Mouse (Mus musculus): ENCODE data around the gene Klhl29. TPM values are rescaled to one million over a fixed set of nuclear protein-coding genes. Genes with fewer than 3 reads are reported as not detected.
"Not testable (repeated sequence)": the region's sequence is repeated elsewhere in the genome, so short reads cannot be mapped to it uniquely, and the experiment has no call there.

The Klhl29 gene
- polyA plus RNA-seq, 1 experiment from 2014 or later = 9.5 TPM

DNA sequence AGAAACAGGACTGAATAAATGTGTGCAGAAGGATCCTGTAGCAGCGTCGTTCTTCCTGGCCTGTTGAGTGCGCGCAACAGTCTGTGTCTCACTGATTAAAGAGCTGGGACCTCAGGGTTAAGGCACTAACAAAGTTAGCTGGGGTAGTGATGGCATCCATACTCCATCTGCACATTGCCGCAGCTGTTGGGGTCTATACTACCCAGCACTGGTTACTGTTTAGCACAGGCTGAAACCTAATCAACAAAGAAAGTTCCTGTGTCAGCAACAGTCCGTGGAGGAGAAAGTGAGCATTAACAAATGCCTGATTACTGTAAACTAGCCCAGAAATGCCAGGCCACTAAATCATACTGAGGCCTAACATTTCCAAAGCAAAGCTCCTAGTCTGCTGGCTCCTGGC, 30.4 kb downstream of the Klhl29 start:
- Histone ChIP-seq H3K4me3 (replicated peaks; ENCODE audit: low read depth, low read length) (no peak overlapping the region), H3K4me2 (ENCODE audit: low read length) (no peak overlapping the region), H3K36me3 (ENCODE audit: control insufficient read depth, insufficient read depth, low read length) (no peaks in the 10 kb centered on the region), H3K4me1 (ENCODE audit: control insufficient read depth, insufficient read depth, low read length) (no peaks in the 10 kb centered on the region), H3K27me3 (ENCODE audit: control insufficient read depth, insufficient read depth, low read length) (no peaks in the 10 kb centered on the region), H3K9ac (replicated peaks; ENCODE audit: low read length) (no peak overlapping the region), H3K9me3 (ENCODE audit: control insufficient read depth, low read length) (no peaks in the 10 kb centered on the region), H3K27ac (replicated peaks; ENCODE audit: low read depth, low read length) (no peak overlapping the region)
- no peak for DNase-seq
- WGBS = 94% methylated on average over 6 of the region's 6 CpGs
- ATAC-seq (ENCODE audit: low FRiP score, low TSS enrichment) = no peak

DNA sequence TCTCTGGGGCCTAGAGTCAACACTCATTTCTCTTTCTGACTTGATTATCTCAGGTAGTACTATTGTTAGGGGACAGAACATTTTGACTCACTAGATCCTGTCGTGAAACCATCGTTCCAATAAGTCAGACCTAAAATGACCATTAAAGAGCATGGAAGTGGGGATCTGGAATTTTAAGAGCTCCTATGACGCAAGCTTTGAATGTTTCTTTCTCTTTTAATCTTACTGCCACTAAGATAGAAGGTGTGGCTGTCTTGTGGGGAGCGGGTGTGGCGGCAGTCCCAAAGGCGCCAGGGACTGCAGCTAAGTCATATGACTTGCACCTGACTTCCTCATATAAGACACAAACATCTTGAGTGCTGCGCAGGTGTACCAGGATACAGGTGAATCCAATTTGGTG, 31.0 kb downstream of the Klhl29 start:
- not testable (repeated sequence) for H3K27me3 ChIP-seq (ENCODE audit: control insufficient read depth, insufficient read depth, low read length); H3K4me2 ChIP-seq (ENCODE audit: low read length); H3K36me3 ChIP-seq (ENCODE audit: control insufficient read depth, insufficient read depth, low read length); H3K27ac ChIP-seq (replicated peaks; ENCODE audit: low read depth, low read length); H3K9ac ChIP-seq (replicated peaks; ENCODE audit: low read length); H3K4me3 ChIP-seq (replicated peaks; ENCODE audit: low read depth, low read length); H3K9me3 ChIP-seq (ENCODE audit: control insufficient read depth, low read length); ATAC-seq (ENCODE audit: low FRiP score, low TSS enrichment); DNase-seq; H3K4me1 ChIP-seq (ENCODE audit: control insufficient read depth, insufficient read depth, low read length)
- WGBS = 99% methylated on average over 6 of the region's 7 CpGs

DNA sequence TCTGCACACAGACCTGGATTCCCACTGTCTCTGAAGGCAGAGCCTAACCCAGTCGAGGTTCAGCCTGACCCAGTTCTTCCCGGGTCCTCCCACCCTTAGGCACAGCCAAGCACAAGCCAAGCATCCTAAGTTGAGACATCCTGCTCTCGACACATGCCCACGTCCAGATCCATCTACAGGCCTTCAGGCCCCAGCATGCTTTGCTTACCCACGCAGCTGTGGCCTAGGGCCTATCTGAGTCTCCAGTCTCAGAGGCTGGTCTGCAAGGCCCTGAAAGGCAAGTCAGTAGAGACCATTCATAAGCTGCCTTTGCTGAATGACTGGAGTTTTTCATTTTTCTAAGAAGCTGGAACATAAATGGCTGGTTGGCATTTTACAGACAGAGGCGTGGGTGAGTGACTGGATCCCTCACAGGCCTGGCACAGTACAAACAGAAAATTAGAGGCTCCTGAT, 35.3 kb downstream of the Klhl29 start:
- H3K4me1 ChIP-seq (ENCODE audit: control insufficient read depth, insufficient read depth, low read length) = peaks cover 10% of the 10 kb centered on the region
- DNase-seq (no peak), ATAC-seq (ENCODE audit: low FRiP score, low TSS enrichment) (no peak)
- H3K36me3 ChIP-seq (ENCODE audit: control insufficient read depth, insufficient read depth, low read length) = no peaks in the 10 kb centered on the region; the same call in 1 of the 2 replicates
- no peak overlapping the region for H3K9ac ChIP-seq (replicated peaks; ENCODE audit: low read length)
- no peak overlapping the region for H3K4me3 ChIP-seq (replicated peaks; ENCODE audit: low read depth, low read length)
- no peak overlapping the region for H3K27ac ChIP-seq (replicated peaks; ENCODE audit: low read depth, low read length)
- no peaks in the 10 kb centered on the region for H3K9me3 ChIP-seq (ENCODE audit: control insufficient read depth, low read length)
- WGBS = 92% methylated on average over 6 of the region's 6 CpGs
- no peak overlapping the region for H3K4me2 ChIP-seq (ENCODE audit: low read length)
- no peaks in the 10 kb centered on the region for H3K27me3 ChIP-seq (ENCODE audit: control insufficient read depth, insufficient read depth, low read length)

DNA sequence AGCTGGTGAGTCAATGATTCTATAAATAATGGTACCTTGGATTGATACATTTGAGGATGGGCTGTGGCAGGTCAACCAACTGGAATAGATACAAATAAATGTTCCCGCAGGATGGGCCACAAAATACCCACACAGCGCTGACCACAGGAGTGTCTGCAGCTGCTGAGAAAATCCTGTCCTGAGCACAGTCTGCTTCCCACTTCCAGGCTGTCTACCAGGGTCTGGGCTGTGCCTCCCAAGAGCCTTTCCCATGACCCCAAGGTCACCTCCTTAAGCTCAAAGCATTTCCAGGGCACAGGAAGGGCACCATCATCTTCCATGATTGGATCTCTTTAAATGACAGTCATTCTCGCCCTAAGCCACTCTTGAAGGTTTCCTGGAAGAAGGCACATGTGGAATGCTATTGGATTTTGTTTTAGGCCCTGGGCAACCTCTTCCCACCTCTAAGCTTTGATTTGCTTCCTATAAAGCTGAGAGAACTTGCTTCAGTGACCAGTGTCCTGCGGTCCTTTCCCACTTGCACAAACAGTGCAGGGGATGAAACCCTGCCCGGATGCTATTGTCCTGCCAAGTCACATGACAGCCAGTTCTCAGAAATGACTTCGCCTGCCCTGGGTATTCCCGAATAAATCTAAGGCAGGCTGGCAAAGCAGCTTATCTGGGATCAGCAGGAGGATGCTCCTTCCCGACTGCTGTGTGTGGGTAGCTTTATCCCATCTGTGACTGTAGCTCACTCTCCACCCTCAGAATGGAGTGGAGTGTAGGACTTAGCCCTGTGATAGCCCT, 38.4 kb downstream of the Klhl29 start:
- Histone ChIP-seq H3K9ac (replicated peaks; ENCODE audit: low read length) (no peak overlapping the region; the same call in 1 of the 2 replicates), H3K27me3 (ENCODE audit: control insufficient read depth, insufficient read depth, low read length) (no peaks in the 10 kb centered on the region), H3K27ac (replicated peaks; ENCODE audit: low read depth, low read length) (0 out of 2 replicates have a peak overlapping the region, but pooled peaks have one; percentile 0), H3K4me3 (replicated peaks; ENCODE audit: low read depth, low read length) (no peak overlapping the region), H3K9me3 (ENCODE audit: control insufficient read depth, low read length) (no peaks in the 10 kb centered on the region), H3K4me1 (ENCODE audit: control insufficient read depth, insufficient read depth, low read length) (peaks cover 16% of the 10 kb centered on the region), H3K4me2 (ENCODE audit: low read length) (no peak overlapping the region), H3K36me3 (ENCODE audit: control insufficient read depth, insufficient read depth, low read length) (no peaks in the 10 kb centered on the region; the same call in 1 of the 2 replicates)
- no peak; the same call in 1 of the 2 replicates for ATAC-seq (ENCODE audit: low FRiP score, low TSS enrichment)
- DNase-seq = peak; percentile 52
- WGBS = 12% methylated on average over 8 of the region's 8 CpGs

DNA sequence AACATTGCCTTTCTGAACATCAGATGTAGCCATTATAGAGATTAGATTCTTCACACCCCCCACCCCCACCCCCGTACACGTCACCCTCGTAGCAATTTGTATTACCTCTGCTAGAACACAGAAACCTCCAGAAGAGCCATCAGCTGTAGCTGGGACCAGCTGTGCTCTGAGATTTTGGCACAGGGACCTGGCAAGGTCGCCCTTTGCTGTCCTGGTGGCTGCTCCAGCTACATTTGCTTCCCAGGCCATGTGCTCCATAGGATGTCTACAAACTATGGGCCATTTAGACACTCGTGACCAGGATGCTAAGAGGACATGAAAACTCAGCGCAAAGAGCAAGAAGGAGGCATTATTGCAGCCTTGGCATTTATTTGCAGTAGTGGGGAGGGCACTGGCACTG, 39.2 kb downstream of the Klhl29 start:
- ATAC-seq (ENCODE audit: low FRiP score, low TSS enrichment) = no peak
- DNase-seq = no peak
- 80% methylated on average over 6 of the region's 6 CpGs for WGBS
- no peak overlapping the region for H3K9ac ChIP-seq (replicated peaks; ENCODE audit: low read length)
- no peaks in the 10 kb centered on the region for H3K9me3 ChIP-seq (ENCODE audit: control insufficient read depth, low read length)
- no peaks in the 10 kb centered on the region; the same call in 1 of the 2 replicates for H3K36me3 ChIP-seq (ENCODE audit: control insufficient read depth, insufficient read depth, low read length)
- H3K4me3 ChIP-seq (replicated peaks; ENCODE audit: low read depth, low read length) = no peak overlapping the region
- no peak overlapping the region for H3K27ac ChIP-seq (replicated peaks; ENCODE audit: low read depth, low read length)
- peaks cover 21% of the 10 kb centered on the region for H3K4me1 ChIP-seq (ENCODE audit: control insufficient read depth, insufficient read depth, low read length)
- no peaks in the 10 kb centered on the region for H3K27me3 ChIP-seq (ENCODE audit: control insufficient read depth, insufficient read depth, low read length)
- no peak overlapping the region for H3K4me2 ChIP-seq (ENCODE audit: low read length)

DNA sequence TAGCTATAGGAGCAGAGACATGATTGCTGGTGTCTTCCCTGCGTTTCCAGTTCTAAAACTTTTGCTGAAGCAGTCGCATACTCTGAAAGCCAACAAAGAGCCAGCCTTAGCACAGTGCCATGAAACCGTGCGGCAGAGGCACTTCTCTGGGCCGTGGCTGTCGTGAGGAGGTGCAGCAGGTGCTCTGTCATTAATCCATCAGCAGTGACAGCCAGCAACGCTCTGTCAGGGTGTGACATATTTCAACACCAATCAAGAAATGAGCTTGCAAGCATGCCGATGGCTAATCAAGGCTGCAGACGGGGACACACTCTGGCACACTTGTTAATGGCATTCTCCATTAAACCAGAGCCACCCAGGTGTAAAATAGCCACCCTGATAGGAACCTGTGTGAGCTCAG, 40.5 kb downstream of the Klhl29 start:
- WGBS = 68% methylated on average over 9 of the region's 9 CpGs
- Histone ChIP-seq H3K27me3 (ENCODE audit: control insufficient read depth, insufficient read depth, low read length) (no peaks in the 10 kb centered on the region), H3K9me3 (ENCODE audit: control insufficient read depth, low read length) (no peaks in the 10 kb centered on the region), H3K36me3 (ENCODE audit: control insufficient read depth, insufficient read depth, low read length) (no peaks in the 10 kb centered on the region; the same call in 1 of the 2 replicates), H3K4me1 (ENCODE audit: control insufficient read depth, insufficient read depth, low read length) (peaks cover 27% of the 10 kb centered on the region), H3K4me3 (replicated peaks; ENCODE audit: low read depth, low read length) (no peak overlapping the region), H3K4me2 (ENCODE audit: low read length) (no peak overlapping the region), H3K9ac (replicated peaks; ENCODE audit: low read length) (no peak overlapping the region), H3K27ac (replicated peaks; ENCODE audit: low read depth, low read length) (no peak overlapping the region)
- DNase-seq = no peak
- ATAC-seq (ENCODE audit: low FRiP score, low TSS enrichment) = no peak

DNA sequence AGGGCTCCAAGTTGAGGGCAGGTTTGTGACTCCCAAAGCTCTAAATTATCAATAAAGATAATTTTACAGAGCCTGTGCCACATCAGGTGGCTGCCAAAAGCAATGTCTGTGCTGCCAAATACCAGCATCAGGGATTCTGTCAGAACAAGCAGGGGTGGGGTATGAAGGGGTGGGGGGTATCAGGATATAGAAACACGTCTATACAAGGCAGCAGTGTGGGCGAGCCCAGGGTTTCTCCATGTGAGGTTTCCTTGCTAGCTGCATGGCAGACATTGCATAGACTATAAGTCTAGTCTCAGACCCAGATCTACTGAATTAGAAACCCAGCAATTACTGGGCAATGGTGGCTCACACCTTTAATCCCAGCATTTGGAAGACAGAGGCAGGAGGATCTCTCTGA, 41.3 kb downstream of the Klhl29 start:
- Histone ChIP-seq H3K27me3 (ENCODE audit: control insufficient read depth, insufficient read depth, low read length) (no peaks in the 10 kb centered on the region), H3K27ac (replicated peaks; ENCODE audit: low read depth, low read length) (no peak overlapping the region), H3K4me2 (ENCODE audit: low read length) (no peak overlapping the region), H3K9me3 (ENCODE audit: control insufficient read depth, low read length) (no peaks in the 10 kb centered on the region), H3K4me1 (ENCODE audit: control insufficient read depth, insufficient read depth, low read length) (peaks cover 27% of the 10 kb centered on the region), H3K36me3 (ENCODE audit: control insufficient read depth, insufficient read depth, low read length) (no peaks in the 10 kb centered on the region; the same call in 1 of the 2 replicates), H3K9ac (replicated peaks; ENCODE audit: low read length) (no peak overlapping the region), H3K4me3 (replicated peaks; ENCODE audit: low read depth, low read length) (no peak overlapping the region)
- WGBS = 90% methylated on average over 2 of the region's 2 CpGs
- DNase-seq (no peak), ATAC-seq (ENCODE audit: low FRiP score, low TSS enrichment) (no peak)

DNA sequence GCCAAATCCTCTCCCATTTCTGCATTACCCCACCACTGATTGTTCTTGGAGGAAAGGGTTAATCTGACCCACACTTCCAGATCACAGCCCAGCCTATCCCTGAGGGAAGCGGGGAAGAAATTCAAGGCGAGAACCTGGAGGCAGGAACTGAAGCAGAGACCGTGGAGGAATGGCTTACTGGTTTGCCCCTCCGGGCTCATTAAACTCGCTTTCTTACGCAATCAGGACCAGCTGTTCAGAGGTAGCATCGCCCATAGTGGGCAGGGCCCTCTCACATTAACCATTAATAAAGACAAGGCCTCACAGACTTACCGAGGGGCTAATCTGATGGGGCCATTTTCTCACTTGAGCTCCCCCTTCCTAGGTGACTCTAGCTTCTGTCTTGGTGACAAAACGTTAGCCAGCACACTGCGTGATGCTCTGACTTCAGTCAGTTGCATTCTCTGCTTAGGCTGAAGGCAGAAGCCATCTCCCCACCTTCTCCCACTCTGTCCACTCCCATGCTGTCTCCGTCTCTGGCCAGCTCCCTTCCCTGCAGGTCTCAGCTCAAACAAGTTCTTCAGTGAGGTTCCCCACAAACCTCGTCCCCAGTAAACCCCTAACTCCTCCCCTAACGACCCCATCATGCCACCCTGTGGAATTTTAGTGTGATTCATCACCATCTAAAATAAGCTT, 43.5 kb downstream of the Klhl29 start:
- ATAC-seq (ENCODE audit: low FRiP score, low TSS enrichment) (peak; percentile 19), DNase-seq (peak; percentile 38)
- Histone ChIP-seq H3K27ac (replicated peaks; ENCODE audit: low read depth, low read length) (peak overlapping the region; percentile 14; the same call in 1 of the 2 replicates), H3K4me2 (ENCODE audit: low read length) (no peak overlapping the region), H3K9me3 (ENCODE audit: control insufficient read depth, low read length) (no peaks in the 10 kb centered on the region), H3K4me1 (ENCODE audit: control insufficient read depth, insufficient read depth, low read length) (peaks cover 19% of the 10 kb centered on the region), H3K4me3 (replicated peaks; ENCODE audit: low read depth, low read length) (no peak overlapping the region), H3K9ac (replicated peaks; ENCODE audit: low read length) (no peak overlapping the region), H3K36me3 (ENCODE audit: control insufficient read depth, insufficient read depth, low read length) (0 out of 2 replicates have a peak, but pooled peaks cover 2% of the 10 kb centered on the region), H3K27me3 (ENCODE audit: control insufficient read depth, insufficient read depth, low read length) (no peaks in the 10 kb centered on the region)
- WGBS = 57% methylated on average over 13 of the region's 13 CpGs

Measured in midbrain, embryonic 14.5 days (tissue).